Mouse (Mus musculus) limb, embryonic 11.5 days (tissue): Measurements from ENCODE around the gene Pacsin2. TPM values are rescaled to one million over a fixed set of nuclear protein-coding genes. Genes with fewer than 3 reads are reported as not detected.

Source experiments
- ATAC-seq: fragments of 200-750 bp; cut with Nextera tagmentation; 2 replicates; pipeline ENCODE4 v1.8.0; 2017; ENCODE audit warnings: low read depth; ENCODE audit not compliant: insufficient number of reproducible peaks, low FRiP score, low TSS enrichment
- DNase-seq: peaks from one replicate; pipeline ENCODE4 v3.0.0-alpha.2; 2015; ENCODE audit warnings: low spot score
- H3K27ac ChIP-seq: fragments of 300-500 bp; sonication (generic); replicated peaks from 2 replicates; pipeline ENCODE4 v1.5.1; 2014; ENCODE audit warnings: low read depth, mild to moderate bottlenecking, low read length
- H3K27me3 ChIP-seq: fragments of 300-500 bp; sonication (generic); 2 replicates; pipeline ENCODE4 v1.6.1; 2014; ENCODE audit warnings: mild to moderate bottlenecking, low read length, mixed read lengths; ENCODE audit not compliant: control insufficient read depth, insufficient read depth
- H3K36me3 ChIP-seq: fragments of 300-500 bp; sonication (generic); 2 replicates; pipeline ENCODE4 v1.6.1; 2014; ENCODE audit warnings: mild to moderate bottlenecking, low read length, moderate library complexity, mixed read lengths; ENCODE audit not compliant: control insufficient read depth, insufficient read depth
- H3K4me1 ChIP-seq: fragments of 300-500 bp; sonication (generic); 2 replicates; pipeline ENCODE4 v1.6.1; 2014; ENCODE audit warnings: low read length, mixed read lengths; ENCODE audit not compliant: control insufficient read depth, insufficient read depth
- H3K4me2 ChIP-seq: fragments of 300-500 bp; sonication (generic); 2 replicates; pipeline ENCODE4 v1.6.1; 2014; ENCODE audit warnings: low read depth, mild to moderate bottlenecking, moderate library complexity; ENCODE audit not compliant: severe bottlenecking
- H3K4me3 ChIP-seq: fragments of 300-500 bp; sonication (generic); 2 replicates; pipeline ENCODE4 v1.5.1; 2014; ENCODE audit warnings: low read depth, low read length
- H3K9ac ChIP-seq: fragments of 300-500 bp; sonication (generic); 2 replicates; pipeline ENCODE4 v1.6.1; 2014; ENCODE audit warnings: mild to moderate bottlenecking, low read length
- H3K9me3 ChIP-seq: fragments of 300-500 bp; sonication (generic); 2 replicates; pipeline ENCODE4 v1.6.1; 2016; ENCODE audit warnings: low read length; ENCODE audit not compliant: control insufficient read depth
- WGBS: fragments of 180-500 bp; shearing (Covaris S2); extraction: QIAGEN DNeasy Blood & Tissue Kit; methylation state at CpG from one replicate; pipeline ENCODE4 v1.1.7; 2014; 5-methylcytosine and 5-hydroxymethylcytosine counted together
- polyA plus RNA-seq: library from polyadenylated mRNA; unstranded; fragments of >200 nt; fragmentation: Nextera tagmentation; extraction: Ambion mirVana; gene quantifications from 2 replicates; pipeline ENCODE4 v1.2.1, GENCODE M21; 2014

Pacsin2 gene
- polyA plus RNA-seq, 1 experiment from 2014 or later: 45.4 TPM

DNA sequence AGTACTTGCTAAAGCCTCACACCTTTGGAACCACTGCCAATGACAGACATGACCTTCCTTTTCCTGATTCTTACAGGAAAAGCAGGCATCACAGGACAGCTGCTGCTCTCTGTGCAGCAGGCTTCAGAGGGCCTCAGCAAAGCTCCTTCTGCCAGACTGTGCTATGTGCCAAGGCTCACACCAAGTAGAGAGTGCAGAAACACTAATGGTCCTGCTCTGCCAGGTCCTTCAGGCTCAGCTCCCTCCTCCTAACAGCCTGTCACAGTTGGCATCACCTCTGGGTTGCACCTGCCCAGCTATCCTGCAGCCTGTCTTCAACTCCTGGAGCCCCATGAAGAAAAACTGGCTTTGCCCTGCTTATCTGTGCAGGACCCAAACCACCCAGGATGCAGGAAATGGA is 45.7 kb downstream of the Pacsin2 start:
- no peak overlapping the region for H3K4me2 ChIP-seq
- no peak for DNase-seq
- no peak overlapping the region for H3K9ac ChIP-seq
- no peak overlapping the region for H3K4me3 ChIP-seq
- H3K9me3 ChIP-seq: no peaks in the 10 kb centered on the region
- no peak for ATAC-seq
- H3K27me3 ChIP-seq: no peaks in the 10 kb centered on the region
- no peak overlapping the region for H3K27ac ChIP-seq
- H3K4me1 ChIP-seq: no peaks in the 10 kb centered on the region
- H3K36me3 ChIP-seq: no peaks in the 10 kb centered on the region

- Histone ChIP-seq H3K4me2 (no peak overlapping the region), H3K4me1 (no peaks in the 10 kb centered on the region), H3K36me3 (no peaks in the 10 kb centered on the region), H3K27ac (no peak overlapping the region), H3K4me3 (no peak overlapping the region), H3K27me3 (no peaks in the 10 kb centered on the region), H3K9me3 (no peaks in the 10 kb centered on the region), H3K9ac (no peak overlapping the region)
- DNase-seq (no peak), ATAC-seq (no peak)
- 89% methylated on average over 6 of the region's 6 CpGs for WGBS
These were observed 46.5 kb downstream of the Pacsin2 start for GRCm38 (mm10) chr15:83417916-83418315.

GRCm38 (mm10) chr15:83417407-83417806 is 47.0 kb downstream of the Pacsin2 start:
- no peak overlapping the region for H3K4me2 ChIP-seq
- no peaks in the 10 kb centered on the region for H3K36me3 ChIP-seq
- H3K9me3 ChIP-seq: no peaks in the 10 kb centered on the region
- no peak overlapping the region for H3K4me3 ChIP-seq
- no peak for ATAC-seq
- no peak overlapping the region for H3K9ac ChIP-seq
- no peak for DNase-seq
- 81% methylated on average over 7 of the region's 7 CpGs for WGBS
- H3K27ac ChIP-seq: no peak overlapping the region
- H3K4me1 ChIP-seq: no peaks in the 10 kb centered on the region
- H3K27me3 ChIP-seq: no peaks in the 10 kb centered on the region

DNA sequence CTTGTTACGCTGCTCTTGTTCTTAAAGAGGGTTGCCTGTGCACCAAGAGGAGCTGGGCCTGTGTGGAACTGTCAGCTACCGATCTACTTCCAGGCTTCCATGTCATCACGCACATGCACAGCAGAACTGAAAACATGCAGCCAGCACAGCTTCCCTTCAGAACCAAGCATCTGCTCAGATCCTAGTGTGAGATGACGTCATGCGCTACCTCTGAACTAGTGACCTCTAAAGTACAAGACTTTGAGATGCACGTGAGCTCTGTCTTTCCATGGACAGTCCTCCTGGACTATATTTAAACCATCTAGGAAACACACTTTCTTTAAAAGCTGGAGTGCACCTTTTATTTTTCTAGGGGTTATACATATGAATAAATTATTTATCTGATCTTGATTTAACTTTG is 49.0 kb downstream of the Pacsin2 start:
- H3K4me1 ChIP-seq: no peaks in the 10 kb centered on the region
- H3K27ac ChIP-seq: no peak overlapping the region
- ATAC-seq (no peak), DNase-seq (no peak)
- H3K9me3 ChIP-seq: no peaks in the 10 kb centered on the region
- no peak overlapping the region for H3K4me2 ChIP-seq
- H3K4me3 ChIP-seq: no peak overlapping the region
- no peak overlapping the region for H3K9ac ChIP-seq
- no peaks in the 10 kb centered on the region for H3K27me3 ChIP-seq
- WGBS: 85% methylated on average over 6 of the region's 6 CpGs
- no peaks in the 10 kb centered on the region for H3K36me3 ChIP-seq

DNA sequence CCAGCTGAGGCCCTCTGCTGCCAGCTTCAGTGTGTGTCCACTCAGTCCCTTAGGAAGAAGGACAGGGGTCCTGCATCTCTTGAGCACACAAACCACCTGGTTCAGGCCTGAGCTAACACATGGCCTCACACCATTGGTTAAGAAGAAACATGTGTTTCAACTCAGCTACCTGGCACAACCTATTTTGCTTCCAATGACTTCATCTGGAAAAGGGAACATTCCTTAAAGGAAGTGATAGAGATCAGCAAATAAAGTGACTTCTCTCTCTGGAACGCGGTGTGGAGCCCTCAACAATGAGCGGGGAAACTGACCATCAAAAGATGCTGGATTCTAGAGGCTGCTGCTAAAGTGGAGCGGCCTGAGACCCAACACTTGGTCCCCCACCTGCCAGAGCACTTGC is 52.8 kb downstream of the Pacsin2 start:
- H3K9ac ChIP-seq: no peak overlapping the region
- 91% methylated on average over 4 of the region's 4 CpGs for WGBS
- no peak overlapping the region for H3K4me3 ChIP-seq
- peaks cover 2% of the 10 kb centered on the region; the same call in 1 of the 2 replicates for H3K4me1 ChIP-seq
- no peak overlapping the region for H3K27ac ChIP-seq
- no peaks in the 10 kb centered on the region for H3K9me3 ChIP-seq
- DNase-seq (no peak), ATAC-seq (no peak)
- H3K27me3 ChIP-seq: no peaks in the 10 kb centered on the region
- H3K36me3 ChIP-seq: no peaks in the 10 kb centered on the region
- no peak overlapping the region for H3K4me2 ChIP-seq

GRCm38 (mm10) chr15:83410735-83411134 is 53.7 kb downstream of the Pacsin2 start:
- Histone ChIP-seq H3K4me3 (no peak overlapping the region), H3K4me1 (peaks cover 2% of the 10 kb centered on the region; the same call in 1 of the 2 replicates), H3K9ac (no peak overlapping the region), H3K27ac (no peak overlapping the region), H3K36me3 (no peaks in the 10 kb centered on the region), H3K27me3 (no peaks in the 10 kb centered on the region), H3K9me3 (no peaks in the 10 kb centered on the region), H3K4me2 (no peak overlapping the region)
- 96% methylated on average over 4 of the region's 4 CpGs for WGBS
- DNase-seq: no peak
- ATAC-seq: no peak

DNA sequence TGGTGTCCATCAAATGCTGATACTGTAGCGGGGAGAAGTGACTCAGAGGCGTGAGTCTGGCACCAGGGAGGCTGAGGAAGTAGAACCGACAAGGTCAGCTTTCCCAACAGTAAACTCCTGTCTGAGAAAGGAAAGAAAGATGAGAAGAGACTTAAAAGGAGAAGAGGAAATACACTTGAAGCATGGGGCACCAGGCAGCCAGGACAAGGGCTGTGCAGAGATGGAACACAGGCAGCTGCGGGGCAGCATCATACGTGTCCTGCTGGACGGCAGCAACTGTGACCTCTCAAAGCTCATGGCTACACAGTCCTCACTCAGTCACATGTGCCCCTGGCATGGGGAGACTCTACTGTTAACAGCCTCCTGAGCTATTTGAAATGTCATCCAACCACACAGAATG is 54.1 kb downstream of the Pacsin2 start:
- ATAC-seq: no peak
- no peaks in the 10 kb centered on the region for H3K36me3 ChIP-seq
- H3K27me3 ChIP-seq: no peaks in the 10 kb centered on the region
- peaks cover 2% of the 10 kb centered on the region; the same call in 1 of the 2 replicates for H3K4me1 ChIP-seq
- H3K4me3 ChIP-seq: no peak overlapping the region
- 81% methylated on average over 6 of the region's 6 CpGs for WGBS
- no peaks in the 10 kb centered on the region for H3K9me3 ChIP-seq
- DNase-seq: no peak
- no peak overlapping the region for H3K4me2 ChIP-seq
- no peak overlapping the region for H3K27ac ChIP-seq
- H3K9ac ChIP-seq: no peak overlapping the region

DNA sequence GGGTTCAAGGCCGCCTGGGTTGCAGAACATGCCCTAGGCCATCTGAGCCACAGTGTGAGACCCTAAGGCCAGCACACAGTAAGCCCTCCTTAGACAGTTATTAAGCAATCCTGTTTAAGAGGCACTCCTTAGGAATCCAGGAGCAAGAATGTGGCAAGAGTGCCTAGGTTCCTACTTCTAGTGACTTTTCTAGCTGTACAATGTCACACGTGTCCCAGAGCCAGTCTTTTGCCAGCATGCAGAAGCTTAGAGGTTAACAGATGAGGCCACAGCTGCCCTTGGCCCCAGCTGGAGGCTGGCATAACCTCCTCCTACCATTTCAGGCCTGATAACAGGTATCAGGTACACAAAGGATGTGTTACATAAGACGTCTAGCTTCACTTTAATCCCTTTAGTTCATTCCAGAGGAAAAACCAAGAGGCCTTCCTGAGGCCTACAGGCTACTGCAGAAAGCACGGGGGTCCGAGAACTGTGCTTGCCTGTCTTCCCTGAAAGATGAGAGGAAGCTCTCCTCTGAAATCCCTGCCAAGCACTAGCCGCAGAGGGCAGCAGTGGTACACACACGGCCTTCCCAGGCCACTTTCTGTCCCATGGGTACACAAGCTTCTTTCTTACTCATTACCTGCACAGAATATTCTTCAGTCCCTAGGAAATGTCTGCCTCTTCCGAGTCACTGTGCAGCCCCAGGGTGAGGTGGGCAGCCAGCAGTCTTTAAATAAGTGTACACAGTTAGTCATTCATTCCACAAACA is 55.5 kb downstream of the Pacsin2 start:
- no peak overlapping the region for H3K4me2 ChIP-seq
- H3K9ac ChIP-seq: no peak overlapping the region
- H3K36me3 ChIP-seq: no peaks in the 10 kb centered on the region
- no peaks in the 10 kb centered on the region for H3K27me3 ChIP-seq
- H3K4me1 ChIP-seq: peaks cover 2% of the 10 kb centered on the region; the same call in 1 of the 2 replicates
- DNase-seq (no peak), ATAC-seq (no peak)
- WGBS: 79% methylated on average over 8 of the region's 8 CpGs
- H3K9me3 ChIP-seq: no peaks in the 10 kb centered on the region
- no peak overlapping the region for H3K27ac ChIP-seq
- no peak overlapping the region for H3K4me3 ChIP-seq

DNA sequence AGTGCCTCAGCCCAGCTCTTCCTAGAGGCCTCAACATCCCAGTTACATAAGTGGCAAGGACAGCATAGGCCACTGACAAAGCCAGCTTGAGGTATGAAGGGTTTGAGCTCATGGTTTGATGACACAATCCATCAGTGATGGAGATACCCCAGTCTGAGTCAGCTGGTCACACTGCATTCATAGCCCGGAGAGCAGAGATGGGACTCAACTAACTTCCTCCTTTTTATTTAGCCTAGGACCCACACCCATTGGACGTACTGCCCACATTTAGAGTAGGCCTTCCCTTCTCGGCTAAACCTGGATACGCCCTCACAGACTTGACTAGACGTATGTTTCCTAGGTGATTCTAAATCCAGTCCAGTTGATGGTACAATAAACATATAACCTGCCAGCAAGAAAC is 56.2 kb downstream of the Pacsin2 start:
- Histone ChIP-seq H3K9me3 (no peaks in the 10 kb centered on the region), H3K36me3 (no peaks in the 10 kb centered on the region), H3K27ac (no peak overlapping the region), H3K4me1 (peaks cover 2% of the 10 kb centered on the region; the same call in 1 of the 2 replicates), H3K27me3 (no peaks in the 10 kb centered on the region), H3K4me2 (no peak overlapping the region), H3K4me3 (no peak overlapping the region), H3K9ac (no peak overlapping the region)
- ATAC-seq: no peak
- 88% methylated on average over 5 of the region's 5 CpGs for WGBS
- no peak for DNase-seq
